Mouse (Mus musculus) spleen, postnatal 4 days (tissue): Measurements from ENCODE around the gene Spns2.
A peak's percentile ranks its signal among the peaks of the same experiment; 100 is the strongest.

Experiments
- DNase-seq, 2 experiments: peaks; one replicate each; pipeline ENCODE4 v3.0.0; 2022; ENCODE audit warnings: low spot score in 2 of 2

Gene Spns2

DNA sequence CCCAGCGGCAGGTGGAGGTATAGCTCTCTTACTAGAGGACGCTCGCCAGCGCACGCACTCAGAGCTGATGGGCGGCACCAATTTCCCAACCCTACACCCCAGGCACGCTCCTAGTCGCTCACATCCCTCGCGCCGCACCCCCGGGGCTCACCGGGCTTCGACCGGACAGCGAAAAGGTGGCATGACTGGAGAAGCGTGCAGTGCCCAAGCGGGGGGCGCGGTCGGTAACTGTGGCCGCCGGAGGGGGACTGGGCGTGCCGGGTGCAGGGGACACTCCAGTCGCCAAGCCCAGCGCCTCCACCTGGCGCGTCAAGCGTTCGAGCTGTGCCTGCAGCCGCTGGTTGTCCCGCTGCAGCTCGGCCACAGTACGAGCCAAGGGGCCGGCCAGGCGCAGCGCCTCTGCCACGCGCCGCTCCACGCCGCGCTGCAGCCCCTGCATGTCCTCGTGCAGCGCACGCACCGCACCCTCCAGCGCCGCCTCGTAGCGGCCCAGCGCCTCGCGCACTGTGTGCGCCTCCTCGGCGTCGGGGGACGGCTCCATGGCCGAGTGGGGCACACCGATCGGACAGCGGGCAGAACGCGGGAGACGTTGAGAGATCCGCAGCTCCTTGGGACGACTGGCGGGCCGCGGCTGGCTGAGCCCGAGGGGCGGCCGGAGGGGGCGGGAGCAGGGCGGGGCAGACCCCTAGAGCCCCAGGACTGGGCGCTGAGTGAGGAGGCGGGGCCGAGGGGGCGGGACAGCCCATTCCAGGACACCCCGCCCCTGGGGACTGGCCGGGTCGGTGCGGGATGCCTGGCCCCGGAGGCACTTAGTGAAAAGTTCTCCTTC lies 78.4 kb downstream of the Spns2 start, which contains the start of gene Smtnl2:
Gene Smtnl2, minus strand, starts transcription at position 621 of the 829 bp plus-strand sequence.
- DNase-seq = peak; percentile 67 to 73

GRCm38 (mm10) chr11:72410521-72411092 lies 79.1 kb downstream of the Spns2 start:
- no peak for DNase-seq

DNA sequence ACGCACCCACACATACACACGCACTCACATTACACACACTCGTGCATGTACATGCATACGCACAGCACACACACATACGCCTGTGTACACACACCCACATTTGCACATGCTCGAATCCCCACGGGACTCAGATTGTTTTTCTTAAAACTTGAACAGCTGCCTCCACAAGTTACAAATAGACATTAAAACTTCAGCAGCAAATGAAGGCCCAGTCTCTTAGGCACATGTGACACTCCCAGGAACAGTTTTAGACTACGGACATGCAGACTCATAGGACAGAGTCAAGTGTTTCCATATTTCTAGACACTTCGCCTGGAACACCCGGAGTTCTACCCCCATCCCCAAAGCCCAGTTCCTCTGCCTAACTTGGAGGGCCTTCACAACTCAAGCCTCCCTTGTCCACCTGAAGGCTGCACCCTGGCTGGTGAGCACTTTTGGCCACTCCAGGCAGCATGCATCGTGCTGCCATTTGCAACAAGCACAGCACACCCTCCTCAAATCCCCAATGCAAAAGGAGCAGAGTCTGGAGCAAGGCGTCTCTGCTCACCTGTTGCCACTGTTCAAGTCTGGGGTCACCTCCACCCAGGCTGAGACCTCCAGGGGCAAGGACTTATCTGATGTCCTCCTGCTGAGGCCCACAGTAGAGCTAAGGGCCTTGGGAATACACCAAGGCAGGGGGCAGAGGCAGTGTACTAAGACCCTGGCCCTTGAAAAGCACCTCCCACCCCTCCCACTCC lies 79.9 kb downstream of the Spns2 start:
- no peak for DNase-seq

DNA sequence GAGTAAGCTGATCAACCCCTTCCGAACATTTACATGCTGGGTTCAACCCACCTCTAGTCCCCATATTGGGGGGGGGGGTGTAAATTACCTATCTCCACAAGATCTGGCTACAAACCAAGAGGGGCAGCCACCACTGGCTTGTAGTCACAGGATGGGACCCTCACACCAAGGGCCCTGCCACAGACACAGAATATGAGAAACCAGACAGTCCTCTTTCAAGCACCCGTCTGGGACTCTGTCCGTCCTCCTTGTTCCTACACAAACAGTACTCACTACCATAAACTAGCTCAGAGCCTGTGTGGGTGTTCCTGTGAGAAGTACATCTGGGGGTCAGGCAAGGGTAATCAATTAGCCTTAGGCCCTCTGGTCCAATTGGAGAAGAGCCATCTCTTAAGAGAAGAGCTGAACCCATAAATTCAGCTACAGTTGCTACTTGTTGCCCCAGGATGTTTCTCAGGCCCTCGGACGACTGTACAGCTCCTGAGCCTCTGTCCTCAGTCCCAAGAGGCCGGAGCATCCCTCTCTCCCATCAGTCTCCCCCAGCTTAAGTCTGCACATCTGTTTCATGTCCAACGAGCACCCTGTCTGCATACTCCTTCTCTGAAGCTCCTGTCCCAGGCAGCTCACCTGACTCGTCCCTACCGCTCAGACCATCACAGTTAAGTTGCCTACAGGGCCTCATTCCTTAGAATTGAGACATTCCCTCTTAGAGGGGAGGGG lies 81.1 kb downstream of the Spns2 start:
- no peak for DNase-seq

GRCm38 (mm10) chr11:72407574-72407973 lies 82.1 kb downstream of the Spns2 start:
- DNase-seq = no peak

DNA sequence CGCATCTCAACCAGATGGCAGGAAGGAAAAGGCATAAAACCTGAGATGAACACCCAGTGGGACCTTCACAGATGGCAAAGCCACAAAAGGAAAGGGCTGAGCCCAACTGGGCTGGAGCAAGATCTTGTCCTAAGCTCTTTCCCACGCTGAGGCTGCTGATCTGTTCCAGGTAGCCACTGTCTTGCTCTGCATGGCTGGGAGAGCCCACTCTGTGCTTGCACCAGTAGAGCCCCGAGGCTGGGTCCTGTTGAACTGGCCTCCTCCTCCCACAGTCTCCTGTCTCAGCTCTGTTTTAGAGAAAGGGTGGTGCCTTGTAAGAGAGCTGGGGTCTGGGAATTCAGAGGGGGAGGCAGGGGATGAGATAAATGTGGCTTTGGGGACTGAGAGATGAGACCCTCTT lies 82.6 kb downstream of the Spns2 start:
- DNase-seq = no peak

- DNase-seq = no peak
Measured at GRCm38 (mm10) chr11:72406079-72406675, 83.5 kb downstream of the Spns2 start.

- DNase-seq = no peak
Measured at GRCm38 (mm10) chr11:72405532-72405931, 84.2 kb downstream of the Spns2 start.

GRCm38 (mm10) chr11:72402969-72403368 lies 86.7 kb downstream of the Spns2 start:
- DNase-seq = peak in 1 of 2 experiments; percentile 58

DNA sequence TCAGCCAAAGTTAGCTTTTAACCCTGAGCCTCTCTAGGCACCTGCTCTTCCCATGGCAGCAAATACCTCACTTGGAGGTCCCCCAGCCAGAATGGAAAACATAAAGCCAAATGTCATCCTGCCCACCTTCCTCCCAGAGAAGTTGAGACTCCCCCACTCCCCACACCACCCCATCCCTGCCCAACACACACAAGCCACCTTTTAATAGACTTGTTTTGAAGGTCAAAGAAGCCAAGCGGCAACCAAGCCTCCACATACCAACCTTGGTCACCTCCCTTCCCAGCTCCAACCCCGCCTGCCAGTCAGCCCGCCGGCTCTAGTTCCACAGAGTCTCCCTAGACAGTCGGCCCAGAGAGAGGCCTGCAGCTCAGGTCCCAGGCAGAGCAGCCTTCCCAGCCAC lies 87.7 kb downstream of the Spns2 start:
- DNase-seq = peak in 1 of 2 experiments; percentile 54
